Mouse (Mus musculus) limb, embryonic 10.5 days (tissue): ENCODE measurements at regions not wholly inside any gene's neighbourhood (a gene's known extent, or its start where the extent isn't known, plus 50 kb on each side); places are given as distances from the start of the nearest gene placed in this dataset.

ENCODE experiments used
- DNase-seq: peaks from one replicate; pipeline ENCODE4 v3.0.0-alpha.2; 2017; ENCODE audit warnings: low spot score
- H3K27ac ChIP-seq: fragments of 300-500 bp; sonication (generic); 2 replicates; pipeline ENCODE4 v1.5.1; 2016; ENCODE audit warnings: mild to moderate bottlenecking
- H3K27me3 ChIP-seq: fragments of 300-500 bp; sonication (generic); 2 replicates; pipeline ENCODE4 v1.6.1; 2016; ENCODE audit warnings: low read depth, mild to moderate bottlenecking; ENCODE audit not compliant: poor library complexity, severe bottlenecking
- H3K36me3 ChIP-seq: fragments of 300-500 bp; sonication (generic); 2 replicates; pipeline ENCODE4 v1.6.1; 2016; ENCODE audit warnings: mild to moderate bottlenecking, moderate library complexity
- H3K4me1 ChIP-seq: fragments of 300-500 bp; sonication (generic); 2 replicates; pipeline ENCODE4 v1.6.1; 2016
- H3K4me3 ChIP-seq: fragments of 300-500 bp; sonication (generic); 2 replicates; pipeline ENCODE4 v1.5.1; 2016; ENCODE audit warnings: mild to moderate bottlenecking, moderate library complexity
- H3K9me3 ChIP-seq: fragments of 300-500 bp; sonication (generic); replicated peaks from 2 replicates; pipeline ENCODE4 v1.6.1; 2016; ENCODE audit warnings: mild to moderate bottlenecking
- WGBS: fragments of 180-500 bp; shearing (Covaris S2); methylation state at CpG from one replicate; pipeline ENCODE4 v1.1.7; 2016; 5-methylcytosine and 5-hydroxymethylcytosine counted together

- H3K27ac ChIP-seq: no peak overlapping the region
- H3K4me1 ChIP-seq: peaks cover 29% of the 10 kb centered on the region
- WGBS: 77% methylated on average over 3 of the region's 3 CpGs
These were observed 151.0 kb upstream of the Tmtc1 start for GRCm38 (mm10) chr6:148595009-148595770.

GRCm38 (mm10) chr6:148588971-148589370, 144.8 kb upstream of the Tmtc1 start:
- Histone ChIP-seq H3K27ac (no peak overlapping the region), H3K36me3 (no peaks in the 10 kb centered on the region), H3K4me1 (no peaks in the 10 kb centered on the region), H3K9me3 (no peaks in the 10 kb centered on the region), H3K4me3 (no peak overlapping the region), H3K27me3 (no peaks in the 10 kb centered on the region)
- no peak for DNase-seq
- 74% methylated on average over 4 of the region's 4 CpGs for WGBS

More at GRCm38 (mm10) chr6:148595009-148595770, 151.0 kb upstream of the Tmtc1 start:
- Histone ChIP-seq H3K27me3 (no peaks in the 10 kb centered on the region), H3K36me3 (no peaks in the 10 kb centered on the region), H3K4me3 (no peak overlapping the region), H3K9me3 (no peaks in the 10 kb centered on the region)
- no peak for DNase-seq

GRCm38 (mm10) chr6:148586439-148587321, 142.5 kb upstream of the Tmtc1 start:
- Histone ChIP-seq H3K4me1 (no peaks in the 10 kb centered on the region), H3K27ac (no peak overlapping the region), H3K27me3 (no peaks in the 10 kb centered on the region), H3K36me3 (no peaks in the 10 kb centered on the region), H3K9me3 (no peaks in the 10 kb centered on the region), H3K4me3 (no peak overlapping the region)
- WGBS: 85% methylated on average over 10 of the region's 10 CpGs
- DNase-seq: no peak

GRCm38 (mm10) chr6:148584126-148584525, 139.9 kb upstream of the Tmtc1 start:
- DNase-seq: no peak
- no peak overlapping the region for H3K27ac ChIP-seq
- no peaks in the 10 kb centered on the region for H3K4me1 ChIP-seq
- H3K27me3 ChIP-seq: no peaks in the 10 kb centered on the region
- H3K9me3 ChIP-seq: no peaks in the 10 kb centered on the region
- no peaks in the 10 kb centered on the region for H3K36me3 ChIP-seq
- WGBS: 93% methylated on average over 2 of the region's 2 CpGs
- no peak overlapping the region for H3K4me3 ChIP-seq

GRCm38 (mm10) chr6:148578281-148578680, 134.1 kb upstream of the Tmtc1 start:
- Histone ChIP-seq H3K36me3 (no peaks in the 10 kb centered on the region), H3K4me3 (no peak overlapping the region), H3K9me3 (no peaks in the 10 kb centered on the region), H3K4me1 (no peaks in the 10 kb centered on the region), H3K27ac (no peak overlapping the region), H3K27me3 (no peaks in the 10 kb centered on the region)
- WGBS: 85% methylated on average over 3 of the region's 3 CpGs
- DNase-seq: no peak

GRCm38 (mm10) chr6:148577663-148578062, 133.5 kb upstream of the Tmtc1 start:
- Histone ChIP-seq H3K4me1 (no peaks in the 10 kb centered on the region), H3K4me3 (no peak overlapping the region), H3K36me3 (no peaks in the 10 kb centered on the region), H3K9me3 (no peaks in the 10 kb centered on the region), H3K27me3 (no peaks in the 10 kb centered on the region), H3K27ac (no peak overlapping the region)
- WGBS: 83% methylated on average over 3 of the region's 3 CpGs
- no peak for DNase-seq

- Histone ChIP-seq H3K36me3 (no peaks in the 10 kb centered on the region), H3K4me3 (no peak overlapping the region), H3K27ac (no peak overlapping the region), H3K9me3 (no peaks in the 10 kb centered on the region), H3K27me3 (no peaks in the 10 kb centered on the region), H3K4me1 (no peaks in the 10 kb centered on the region)
- whole genome bisulfite sequencing: 84% methylated on average over 7 of the region's 7 CpGs
- DNase-seq: no peak
These were observed 130.7 kb upstream of the Tmtc1 start for GRCm38 (mm10) chr6:148574742-148575453.

- WGBS: 90% methylated on average over 5 of the region's 5 CpGs
These were observed 128.0 kb upstream of the Tmtc1 start for GRCm38 (mm10) chr6:148572201-148572600.

GRCm38 (mm10) chr6:148571651-148572050, 127.5 kb upstream of the Tmtc1 start:
- H3K27me3 ChIP-seq: no peaks in the 10 kb centered on the region
- H3K36me3 ChIP-seq: no peaks in the 10 kb centered on the region
- no peaks in the 10 kb centered on the region for H3K9me3 ChIP-seq
- no peak overlapping the region for H3K4me3 ChIP-seq
- H3K4me1 ChIP-seq: no peaks in the 10 kb centered on the region
- no peak for DNase-seq
- no peak overlapping the region for H3K27ac ChIP-seq
- 85% methylated on average over 3 of the region's 3 CpGs for WGBS

More at GRCm38 (mm10) chr6:148572201-148572600, 128.0 kb upstream of the Tmtc1 start:
- H3K27ac ChIP-seq: no peak overlapping the region
- no peaks in the 10 kb centered on the region for H3K36me3 ChIP-seq
- H3K27me3 ChIP-seq: no peaks in the 10 kb centered on the region
- H3K9me3 ChIP-seq: no peaks in the 10 kb centered on the region
- no peaks in the 10 kb centered on the region for H3K4me1 ChIP-seq
- DNase-seq: no peak
- H3K4me3 ChIP-seq: no peak overlapping the region

GRCm38 (mm10) chr6:148564146-148564545, 120.0 kb upstream of the Tmtc1 start:
- Histone ChIP-seq H3K4me3 (no peak overlapping the region), H3K27me3 (no peaks in the 10 kb centered on the region), H3K4me1 (0 out of 2 replicates have a peak, but pooled peaks cover 8% of the 10 kb centered on the region), H3K9me3 (no peaks in the 10 kb centered on the region), H3K36me3 (no peaks in the 10 kb centered on the region), H3K27ac (no peak overlapping the region)
- 80% methylated on average over 2 of the region's 2 CpGs for WGBS
- no peak for DNase-seq

- no peak overlapping the region for H3K4me3 ChIP-seq
- 51% methylated on average over 2 of the region's 2 CpGs for WGBS
- H3K4me1 ChIP-seq: 0 out of 2 replicates have a peak, but pooled peaks cover 8% of the 10 kb centered on the region
- no peak overlapping the region for H3K27ac ChIP-seq
- no peaks in the 10 kb centered on the region for H3K36me3 ChIP-seq
- no peaks in the 10 kb centered on the region for H3K27me3 ChIP-seq
- H3K9me3 ChIP-seq: no peaks in the 10 kb centered on the region
- DNase-seq: no peak
These were observed 118.1 kb upstream of the Tmtc1 start for GRCm38 (mm10) chr6:148562206-148562708.

- DNase-seq: no peak
- no peak overlapping the region for H3K27ac ChIP-seq
- H3K9me3 ChIP-seq: no peaks in the 10 kb centered on the region
- no peaks in the 10 kb centered on the region for H3K4me1 ChIP-seq
- H3K27me3 ChIP-seq: no peaks in the 10 kb centered on the region
- no peaks in the 10 kb centered on the region for H3K36me3 ChIP-seq
- H3K4me3 ChIP-seq: no peak overlapping the region
- 64% methylated on average over 2 of the region's 2 CpGs for WGBS
These were observed 112.3 kb upstream of the Tmtc1 start for GRCm38 (mm10) chr6:148556484-148556871.
